Comparison of ENCODE assay signal across 8 mouse cellular contexts in the genomic region with DNA sequence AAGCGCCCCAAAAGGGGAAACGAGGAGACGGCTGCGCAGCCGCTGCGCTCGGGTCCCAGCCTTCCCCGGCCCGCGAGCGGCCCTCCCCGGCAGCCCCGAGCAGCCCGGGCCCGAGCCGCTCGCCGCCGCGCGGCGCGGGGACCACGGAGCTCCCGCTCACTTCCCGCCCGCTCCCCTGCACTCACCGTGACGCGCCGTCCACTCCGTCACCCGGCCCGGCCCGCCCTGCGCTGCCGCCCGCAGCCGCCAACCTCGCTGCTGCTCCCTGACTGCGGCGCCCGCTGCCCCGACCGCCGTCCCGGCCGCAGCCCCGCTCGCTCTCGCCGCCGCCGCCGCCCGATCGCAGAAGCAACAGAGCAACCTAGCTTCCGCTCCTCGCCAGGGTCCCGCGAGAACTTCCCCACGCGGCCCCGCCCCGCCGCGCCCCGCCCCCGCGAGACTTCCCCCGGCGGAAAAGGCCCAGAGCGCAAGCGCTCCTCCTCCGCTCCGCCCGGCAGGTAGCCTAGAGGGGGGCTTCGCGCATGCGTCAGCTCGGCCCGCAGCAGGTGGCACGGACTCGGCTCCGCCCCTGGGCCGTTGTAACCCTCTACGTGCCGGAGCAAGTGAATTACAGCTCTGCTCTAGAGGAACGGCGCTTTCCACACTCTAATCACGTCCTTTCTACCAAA. TPM values are rescaled to one million over a fixed set of nuclear protein-coding genes. Genes with fewer than 3 reads are reported as not detected.
DNase-seq lines count a peak whose midpoint lies in the region; ATAC-seq and TF ChIP-seq lines count a peak whose summit lies in the region.

A gene (minus strand): TSS at position 389 of the 668 bp plus-strand sequence.

- peak within 1 kb of the TSS; percentile 79 for H3K4me2 ChIP-seq in heart, embryonic 11.5 days
- peak within 1 kb of the TSS; percentile 92 for H3K4me2 ChIP-seq in kidney, embryonic 16.5 days (replicated peaks; ENCODE audit: low read depth, low read length)
- H3K4me2 ChIP-seq in myocyte (ENCODE audit: low read depth), result peak within 1 kb of the TSS; percentile 100

- H3K36me3 ChIP-seq in C2C12 (ENCODE audit: control insufficient read depth, insufficient read depth) (no peaks in the 10 kb centered on the region), myocyte (ENCODE audit: control insufficient read depth, insufficient read depth) (no peaks in the 10 kb centered on the region)
- H3K36me3 ChIP-seq in erythroblast, embryonic 14.5 days (ENCODE audit: control insufficient read depth), result peaks cover 3% of the 10 kb centered on the region; the same call in 1 of the 2 replicates
- H3K36me3 ChIP-seq in heart, embryonic 11.5 days (ENCODE audit: control insufficient read depth, insufficient read depth, low read length), result no peaks in the 10 kb centered on the region
- no peaks in the 10 kb centered on the region for H3K36me3 ChIP-seq in kidney, embryonic 16.5 days (ENCODE audit: insufficient read depth, low read length)
- H3K36me3 ChIP-seq in liver, adult 2 months (ENCODE audit: control insufficient read depth, insufficient read depth, low read length), result no peaks in the 10 kb centered on the region
- no peaks in the 10 kb centered on the region for H3K36me3 ChIP-seq in splenic B cell, adult 2 months (ENCODE audit: control insufficient read depth, insufficient read depth, low read length, poor library complexity, severe bottlenecking)

- peak within 1 kb of the TSS; percentile 91 for H3ac ChIP-seq in C2C12 (ENCODE audit: control insufficient read depth, insufficient read length, low read depth)
- H3ac ChIP-seq in myocyte (ENCODE audit: control insufficient read depth, insufficient read length), result peak within 1 kb of the TSS; percentile 90

- DNase-seq in brain, embryonic 14.5 days (ENCODE audit: low read depth), result peak; percentile 99
- DNase-seq in liver, adult 2 months (ENCODE audit: extremely low read depth, low read depth, low spot score), result peak; percentile 81
- peak; percentile 99 for DNase-seq in splenic B cell, adult 2 months (ENCODE audit: low read depth, low spot score)

- H3K9me3 ChIP-seq in erythroblast, embryonic 14.5 days (ENCODE audit: control insufficient read depth, low read length), result peaks cover 2% of the 10 kb centered on the region; the same call in 1 of the 2 replicates
- no peaks in the 10 kb centered on the region for H3K9me3 ChIP-seq in heart, embryonic 11.5 days (replicated peaks; ENCODE audit: control insufficient read depth, low read length)
- no peaks in the 10 kb centered on the region for H3K9me3 ChIP-seq in kidney, embryonic 16.5 days (ENCODE audit: low read length)

- peak; percentile 95 for ATAC-seq in heart, embryonic 11.5 days (replicated peaks; ENCODE audit: insufficient number of reproducible peaks, low FRiP score, low TSS enrichment)
- ATAC-seq in kidney, embryonic 16.5 days (ENCODE audit: low FRiP score, low TSS enrichment), result peak; percentile 97

- no peak for TF ChIP-seq CTCF in C2C12 (IDR thresholded peaks at IDR 0.05; ENCODE audit: control insufficient read depth, insufficient read depth, insufficient read length)
- no peak for TF ChIP-seq CTCF in brain, embryonic 14.5 days (IDR thresholded peaks at IDR 0.05; ENCODE audit: borderline replicate concordance, extremely low read depth, insufficient read depth, insufficient read length)
- TF ChIP-seq CTCF in liver, adult 2 months (IDR thresholded peaks at IDR 0.05; ENCODE audit: low read depth, low read length), result no peak

- H3K79me2 ChIP-seq in C2C12 (ENCODE audit: control insufficient read depth, insufficient read depth), result peaks cover 50% of the 10 kb centered on the region
- H3K79me2 ChIP-seq in liver, adult 2 months (ENCODE audit: control insufficient read depth, insufficient read depth, low read length), result peaks cover 41% of the 10 kb centered on the region
- peaks cover 46% of the 10 kb centered on the region for H3K79me2 ChIP-seq in myocyte (ENCODE audit: control insufficient read depth, insufficient read depth)

- peak; percentile 90 for TF ChIP-seq POLR2A in brain, embryonic 14.5 days (IDR thresholded peaks at IDR 0.05; ENCODE audit: borderline replicate concordance, extremely low read depth, insufficient read depth, insufficient read length, poor library complexity, severe bottlenecking)
- peak; percentile 82 for TF ChIP-seq POLR2A in liver, adult 2 months (IDR thresholded peaks at IDR 0.05; ENCODE audit: extremely low read depth, insufficient read depth, low read length)
- TF ChIP-seq POLR2A in myocyte (IDR thresholded peaks at IDR 0.05; ENCODE audit: insufficient read length, low read depth), result peak; percentile 95

- H3K27me3 ChIP-seq in C2C12 (ENCODE audit: control insufficient read depth, insufficient read depth, insufficient read length) (no peaks in the 10 kb centered on the region), myocyte (ENCODE audit: control insufficient read depth, insufficient read depth, insufficient read length) (no peaks in the 10 kb centered on the region)
- H3K27me3 ChIP-seq in erythroblast, embryonic 14.5 days (ENCODE audit: control insufficient read depth), result no peaks in the 10 kb centered on the region
- no peaks in the 10 kb centered on the region for H3K27me3 ChIP-seq in heart, embryonic 11.5 days (ENCODE audit: control insufficient read depth, insufficient read depth, low read length)
- H3K27me3 ChIP-seq in kidney, embryonic 16.5 days (ENCODE audit: insufficient read depth, low read length), result no peaks in the 10 kb centered on the region
- H3K27me3 ChIP-seq in liver, adult 2 months (ENCODE audit: control insufficient read depth, insufficient read depth, low read length), result no peaks in the 10 kb centered on the region
- no peaks in the 10 kb centered on the region for H3K27me3 ChIP-seq in splenic B cell, adult 2 months (ENCODE audit: control insufficient read depth, insufficient read depth, low read length, poor library complexity, severe bottlenecking)

- H3K27ac ChIP-seq in heart, embryonic 11.5 days (ENCODE audit: low read depth, low read length), result peak within 1 kb of the TSS; percentile 92
- H3K27ac ChIP-seq in kidney, embryonic 16.5 days (ENCODE audit: low read length), result peak within 1 kb of the TSS; percentile 91
- peak within 1 kb of the TSS; percentile 83 for H3K27ac ChIP-seq in liver, adult 2 months (replicated peaks; ENCODE audit: insufficient read depth, low read depth, low read length)

- H3K4me3 ChIP-seq in C2C12 (ENCODE audit: insufficient read depth, poor library complexity, severe bottlenecking) (peak within 1 kb of the TSS; percentile 98), myocyte (peak within 1 kb of the TSS; percentile 65)
- peak within 1 kb of the TSS; percentile 95 for H3K4me3 ChIP-seq in erythroblast, embryonic 14.5 days (replicated peaks)
- peak within 1 kb of the TSS; percentile 76 for H3K4me3 ChIP-seq in heart, embryonic 11.5 days (ENCODE audit: low read depth, low read length)
- peak within 1 kb of the TSS; percentile 78 for H3K4me3 ChIP-seq in kidney, embryonic 16.5 days (ENCODE audit: low read length)
- H3K4me3 ChIP-seq in liver, adult 2 months (ENCODE audit: insufficient read depth, low read depth, low read length), result peak within 1 kb of the TSS; percentile 90

- under 1% methylated on average over 58 of the region's 91 CpGs for WGBS in heart, embryonic 11.5 days (ENCODE audit: insufficient replicate concordance)
- under 1% methylated on average over 48 of the region's 91 CpGs for WGBS in kidney, embryonic 16.5 days
- WGBS in liver, adult 2 months, result under 1% methylated on average over 80 of the region's 91 CpGs

- peaks cover 63% of the 10 kb centered on the region for H3K4me1 ChIP-seq in erythroblast, embryonic 14.5 days (ENCODE audit: control insufficient read depth)
- H3K4me1 ChIP-seq in heart, embryonic 11.5 days (ENCODE audit: control insufficient read depth, insufficient read depth, low read length), result peaks cover 24% of the 10 kb centered on the region
- peaks cover 10% of the 10 kb centered on the region for H3K4me1 ChIP-seq in kidney, embryonic 16.5 days (ENCODE audit: insufficient read depth, low read length)
- peaks cover 11% of the 10 kb centered on the region for H3K4me1 ChIP-seq in liver, adult 2 months (ENCODE audit: control insufficient read depth, insufficient read depth, low read length)

- peak within 1 kb of the TSS; percentile 89 for H3K9ac ChIP-seq in heart, embryonic 11.5 days (ENCODE audit: low read depth, low read length)
- H3K9ac ChIP-seq in kidney, embryonic 16.5 days (replicated peaks; ENCODE audit: low read length), result peak within 1 kb of the TSS; percentile 83
- peak within 1 kb of the TSS; percentile 100 for H3K9ac ChIP-seq in liver, adult 2 months (ENCODE audit: low read depth, low read length)

- peaks cover 45% of the 10 kb centered on the region for H3K79me3 ChIP-seq in C2C12 (ENCODE audit: low read depth)

TF ChIP-seq in C2C12, 6 proteins besides CTCF, POLR2A, EP300 and RAD21:
- TF ChIP-seq MYOD1 (IDR thresholded peaks at IDR 0.05; ENCODE audit: control insufficient read depth, insufficient read length, low read depth) (peak; percentile 61), USF1 (IDR thresholded peaks at IDR 0.05; ENCODE audit: low read depth) (no peak)

TF ChIP-seq in myocyte, 11 proteins besides CTCF, POLR2A, EP300 and RAD21 (continues in another document):
- TF ChIP-seq TCF3 (IDR thresholded peaks at IDR 0.05; ENCODE audit: insufficient read length, low read depth), result peak; percentile 9
- TF ChIP-seq POLR2AphosphoS2 (IDR thresholded peaks at IDR 0.05; ENCODE audit: insufficient read length, low read depth), result peak; percentile 89
- TF ChIP-seq USF1 (IDR thresholded peaks at IDR 0.05; ENCODE audit: low read depth), result no peak
- no peak for TF ChIP-seq CEBPB (IDR thresholded peaks at IDR 0.05; ENCODE audit: insufficient read depth, poor library complexity, severe bottlenecking)
- TF ChIP-seq MYOG (IDR thresholded peaks at IDR 0.05; ENCODE audit: control insufficient read depth in 1 of 3, insufficient read depth in 1 of 3, insufficient read length in 2 of 3, low read depth in 2 of 3), result peak; percentile 47 to 92 (median 88)
- TF ChIP-seq REST (IDR thresholded peaks at IDR 0.05; ENCODE audit: insufficient read depth, insufficient read length), result no peak
- TF ChIP-seq MAX (IDR thresholded peaks at IDR 0.05; ENCODE audit: low read depth), result no peak
- peak in 2 of 3 experiments; percentile 83 to 95 for TF ChIP-seq MYOD1 (IDR thresholded peaks at IDR 0.05; ENCODE audit: control insufficient read depth in 1 of 3, insufficient read length in 2 of 3, low read depth in 2 of 3)
- TF ChIP-seq SRF (IDR thresholded peaks at IDR 0.05; ENCODE audit: control insufficient read depth, insufficient read length, low read depth), result no peak
- no peak for TF ChIP-seq E2F4 (IDR thresholded peaks at IDR 0.05; ENCODE audit: insufficient read depth)

RNA-seq across cellular contexts. Expression of the gene that starts here (rescaled TPM):
- 45.0 TPM for polyA plus RNA-seq in C2C12 (2012; fragmentation: generic; extraction: Trizol)
- polyA plus RNA-seq in brain, embryonic 14.5 days (2012; rRNA removed), result 124 and 127 TPM in 2 replicates
- 3.4 and 3.8 TPM in 2 replicates for polyA plus RNA-seq in erythroblast, embryonic 14.5 days (2012)
- polyA plus RNA-seq in heart, embryonic 11.5 days (2014; fragmentation: Nextera tagmentation; extraction: Ambion mirVana), result 42.7 and 56.3 TPM in 2 replicates
- 86.5 and 87.0 TPM in 2 replicates for polyA plus RNA-seq in kidney, embryonic 16.5 days (2015; fragmentation: Nextera tagmentation; extraction: Ambion mirVana)
- total RNA-seq in liver, adult 2 months (2014; rRNA removed), result 14.7 and 17.3 TPM in 2 replicates
- polyA plus RNA-seq in liver, adult 2 months (2012; rRNA removed), result 27.7 and 28.4 TPM in 2 replicates
- polyA plus RNA-seq in myocyte (2012; fragmentation: generic; extraction: Trizol), result 71.2 TPM

Comparison
In these comparisons a context has a peak if more than half of its experiments do, and no peak if none do; other contexts are left out.
1. Peak in every context shown above with its lines: DNase-seq, ATAC-seq, H3K4me3 ChIP-seq and H3K27ac ChIP-seq.